Mouse (Mus musculus) thymus, adult 2 months (tissue): Measurements from ENCODE around the gene Sept3.

Source experiments
- CTCF ChIP-seq: fragments of 200-500 bp; IDR thresholded peaks from 2 replicates; pipeline ENCODE4 v1.5.1; 2012; ENCODE audit warnings: mild to moderate bottlenecking, control low read depth, low read length, moderate library complexity, borderline replicate concordance; ENCODE audit not compliant: control insufficient read depth, poor library complexity, insufficient read depth; ENCODE audit errors: extremely low read depth
- POLR2A ChIP-seq: fragments of 200-500 bp; IDR thresholded peaks from 2 replicates; pipeline ENCODE4 v1.6.1; 2012; ENCODE audit warnings: mild to moderate bottlenecking, low read length, control low read depth, moderate library complexity; ENCODE audit not compliant: control insufficient read depth, poor library complexity, insufficient read depth; ENCODE audit errors: extremely low read depth

DNA sequence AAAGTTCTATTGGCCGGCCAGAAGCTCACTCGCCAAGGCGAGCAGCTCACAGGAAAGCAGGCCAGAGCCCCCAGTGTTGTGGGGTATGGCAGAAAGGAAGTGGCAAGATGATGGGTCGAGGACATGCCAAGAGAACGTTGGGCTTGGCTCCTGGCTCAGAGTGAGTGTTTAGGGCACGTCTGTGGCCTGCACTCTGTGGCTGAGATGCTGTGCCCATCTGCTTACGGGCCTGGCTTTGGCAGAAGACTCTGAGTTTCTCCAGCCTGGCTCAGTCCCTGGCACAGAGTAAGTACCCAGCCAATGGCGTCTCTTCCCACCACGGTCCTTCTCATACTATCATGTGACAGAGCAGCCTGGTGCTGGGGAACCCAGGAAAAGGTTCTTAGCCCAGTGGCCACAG is 5.9 kb upstream of the Sept3 start:
- TF ChIP-seq CTCF (no peak), POLR2A (no peak)
